Comparison of ENCODE assay signal across 21 mouse cellular contexts in the genomic region with DNA sequence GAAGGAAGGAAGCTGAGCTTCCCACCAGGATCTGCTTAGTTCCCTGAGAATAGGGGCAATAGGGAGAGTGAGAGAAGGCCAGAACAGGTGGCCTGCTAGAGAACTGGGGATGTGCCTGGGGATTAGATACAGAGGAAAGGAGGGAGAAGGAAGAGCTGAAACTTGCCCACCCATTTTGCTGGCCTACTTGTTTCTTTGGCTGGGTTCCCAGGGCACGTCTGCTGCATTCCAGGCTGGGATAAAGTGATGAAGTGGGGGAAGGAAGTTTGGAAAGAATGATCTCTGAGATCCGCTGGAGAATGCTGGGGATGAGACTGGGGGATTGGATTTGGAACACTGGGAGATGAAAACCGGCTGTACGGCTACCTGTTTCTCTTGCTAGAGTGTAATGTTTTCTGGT.
DNase-seq lines count a peak whose midpoint lies in the region; ATAC-seq and TF ChIP-seq lines count a peak whose summit lies in the region.
"Had no signal": no experiment of that assay in that cellular context is flagged by ENCODE, and none has a peak within 500 bp of the region (broad histone marks: within the 10 kb centered on the region; RNA-seq: fewer than 3 reads in every experiment).

No protein-coding gene starts in this region.

- no peak for TF ChIP-seq EP300 in lung, postnatal 0 days (IDR thresholded peaks at IDR 0.05)

- no peaks in the 10 kb centered on the region for H3K27me3 ChIP-seq in lung, embryonic 14.5 days (ENCODE audit: insufficient read depth, low read length)
- H3K27me3 ChIP-seq in lung, postnatal 0 days (replicated peaks; ENCODE audit: insufficient read depth, low read length): no peaks in the 10 kb centered on the region
- H3K27me3 ChIP-seq: lung, embryonic 15.5 days had no signal

- no peaks in the 10 kb centered on the region for H3K4me1 ChIP-seq in lung, embryonic 14.5 days (ENCODE audit: insufficient read depth)
- no peaks in the 10 kb centered on the region for H3K4me1 ChIP-seq in lung, postnatal 0 days (ENCODE audit: insufficient read depth, low read depth, low read length)
- H3K4me1 ChIP-seq: forebrain, embryonic 10.5 days had no signal

- no peaks in the 10 kb centered on the region for H3K36me3 ChIP-seq in lung, embryonic 14.5 days (ENCODE audit: insufficient read depth)
- no peaks in the 10 kb centered on the region for H3K36me3 ChIP-seq in lung, postnatal 0 days (ENCODE audit: insufficient read depth, low read length)
- H3K36me3 ChIP-seq: forebrain, embryonic 10.5 days; G1E; lung, embryonic 15.5 days had no signal

- H3K27ac ChIP-seq in gastrocnemius, adult 2 months: no peak overlapping the region
- H3K27ac ChIP-seq in lung, embryonic 14.5 days (ENCODE audit: low read depth): no peak overlapping the region
- H3K27ac ChIP-seq in lung, postnatal 0 days (ENCODE audit: low read length): no peak overlapping the region
- H3K27ac ChIP-seq: forebrain, embryonic 10.5 days; heart, adult 2 months; lung, embryonic 15.5 days had no signal

- no peak overlapping the region for H3K4me3 ChIP-seq in gastrocnemius, adult 2 months
- no peak overlapping the region for H3K4me3 ChIP-seq in lung, embryonic 14.5 days (ENCODE audit: low read depth, low read length)
- no peak overlapping the region for H3K4me3 ChIP-seq in lung, postnatal 0 days (ENCODE audit: low read depth, low read length)
- H3K4me3 ChIP-seq: forebrain, embryonic 10.5 days; heart, adult 2 months; lung, embryonic 15.5 days had no signal

- ATAC-seq in lung, embryonic 14.5 days (ENCODE audit: insufficient read depth): no peak
- ATAC-seq in lung, postnatal 0 days: no peak
- ATAC-seq: forebrain, postnatal 0 days had no signal

- DNase-seq in gastrocnemius, postnatal 10 days: peak; percentile 7
- DNase-seq in gastrocnemius, adult 2 months: no peak
- peak; percentile 6 to 16 for DNase-seq in heart, postnatal 36 days
- no peak for DNase-seq in heart, adult 9 months (ENCODE audit: low spot score in 2 of 2)
- peak; percentile 76 for DNase-seq in lung, embryonic 14.5 days
- no peak for DNase-seq in lung, postnatal 0 days (ENCODE audit: low spot score)
- DNase-seq in lung, postnatal 25 days (ENCODE audit: low spot score): peak; percentile 11
- no peak for DNase-seq in urinary bladder, postnatal 36 days (ENCODE audit: low spot score in 2 of 2)
- DNase-seq: adrenal gland, postnatal 36 days; cerebellum, adult 11-12 months; cerebellum, postnatal 25 days; embryo, embryonic 11 days; forebrain, postnatal 0 days; kidney, adult 9 months; layer of hippocampus, postnatal 36 days; right cerebral cortex, postnatal 4 days; thymus, adult 2 months had no signal

- no peak overlapping the region for H3K4me2 ChIP-seq in lung, embryonic 14.5 days
- H3K4me2 ChIP-seq in lung, postnatal 0 days (replicated peaks; ENCODE audit: low read depth, low read length): no peak overlapping the region
- H3K4me2 ChIP-seq: lung, embryonic 15.5 days had no signal

- intact Hi-C loops in gastrocnemius, adult 2 months (cut with DNase I): no loop called here
- intact Hi-C loops in heart, postnatal 36 days (cut with DNase I): no loop called here

- H3K9ac ChIP-seq in lung, embryonic 14.5 days: no peak overlapping the region
- no peak overlapping the region for H3K9ac ChIP-seq in lung, postnatal 0 days (replicated peaks; ENCODE audit: low read depth)
- H3K9ac ChIP-seq: forebrain, postnatal 0 days; lung, embryonic 15.5 days had no signal

- TF ChIP-seq CTCF in gastrocnemius, adult 2 months (IDR thresholded peaks at IDR 0.05): no peak
- no peak for TF ChIP-seq CTCF in lung, embryonic 14.5 days (IDR thresholded peaks at IDR 0.05; ENCODE audit: low read depth)
- no peak for TF ChIP-seq CTCF in lung, postnatal 0 days (IDR thresholded peaks at IDR 0.05)

- 53% methylated on average over 4 of the region's 4 CpGs for WGBS in lung, embryonic 14.5 days
- WGBS in lung, postnatal 0 days: 49% methylated on average over 4 of the region's 4 CpGs

- H3K9me3 ChIP-seq in lung, embryonic 14.5 days (ENCODE audit: low read depth, low read length): no peaks in the 10 kb centered on the region
- H3K9me3 ChIP-seq in lung, postnatal 0 days (ENCODE audit: low read length): no peaks in the 10 kb centered on the region
- H3K9me3 ChIP-seq: forebrain, embryonic 10.5 days; G1E; lung, embryonic 15.5 days had no signal

Comparison
In these comparisons a context has a peak if more than half of its experiments do, and no peak if none do; other contexts are left out.
1. DNase-seq: peak in gastrocnemius, postnatal 10 days (single experiment), heart, postnatal 36 days (2 of 2), lung, embryonic 14.5 days (single experiment) and lung, postnatal 25 days (single experiment); none in gastrocnemius, adult 2 months (single experiment), heart, adult 9 months (0 of 2), lung, postnatal 0 days (single experiment) and urinary bladder, postnatal 36 days (0 of 2).